Mouse (Mus musculus): ENCODE data around the gene Inhbb.

Inhbb gene

GRCm38 (mm10) chr1:119420189-119420983 lies 1.7 kb downstream of the Inhbb start:
- DNase-seq (ENCODE audit: low read depth, low spot score), result no peak

GRCm38 (mm10) chr1:119419151-119420105 lies 2.6 kb downstream of the Inhbb start:
- no peak for DNase-seq (ENCODE audit: low read depth, low spot score)

GRCm38 (mm10) chr1:119417991-119418390 lies 4.1 kb downstream of the Inhbb start:
- no peak for DNase-seq (ENCODE audit: low read depth, low spot score)

- DNase-seq (ENCODE audit: low read depth, low spot score), result no peak
These were observed 4.5 kb downstream of the Inhbb start for GRCm38 (mm10) chr1:119417542-119417941.

GRCm38 (mm10) chr1:119416610-119417009 lies 5.4 kb downstream of the Inhbb start:
- no peak for DNase-seq (ENCODE audit: low read depth, low spot score)

GRCm38 (mm10) chr1:119416177-119416576 lies 5.9 kb downstream of the Inhbb start:
- no peak for DNase-seq (ENCODE audit: low read depth, low spot score)

GRCm38 (mm10) chr1:119415151-119415550 lies 6.9 kb downstream of the Inhbb start:
- DNase-seq (ENCODE audit: low read depth, low spot score), result no peak

- no peak for DNase-seq (ENCODE audit: low read depth, low spot score)
These were observed 11.4 kb downstream of the Inhbb start for GRCm38 (mm10) chr1:119410661-119411060.

- no peak for DNase-seq (ENCODE audit: low read depth, low spot score)
These were observed 12.4 kb downstream of the Inhbb start for GRCm38 (mm10) chr1:119409599-119410168.

GRCm38 (mm10) chr1:119409106-119409505 lies 12.9 kb downstream of the Inhbb start:
- DNase-seq (ENCODE audit: low read depth, low spot score), result no peak

- DNase-seq (ENCODE audit: low read depth, low spot score), result no peak
These were observed 14.2 kb downstream of the Inhbb start for GRCm38 (mm10) chr1:119407691-119408315.

- DNase-seq (ENCODE audit: low read depth, low spot score), result no peak
These were observed 17.2 kb downstream of the Inhbb start for GRCm38 (mm10) chr1:119404798-119405197.

GRCm38 (mm10) chr1:119404341-119404740 lies 17.7 kb downstream of the Inhbb start:
- DNase-seq (ENCODE audit: low read depth, low spot score), result no peak

- DNase-seq (ENCODE audit: low read depth, low spot score), result no peak
These were observed 20.8 kb downstream of the Inhbb start for GRCm38 (mm10) chr1:119401249-119401648.

- DNase-seq (ENCODE audit: low read depth, low spot score), result no peak
These were observed 23.4 kb downstream of the Inhbb start for GRCm38 (mm10) chr1:119398640-119399039.

- no peak for DNase-seq (ENCODE audit: low read depth, low spot score)
These were observed 24.2 kb downstream of the Inhbb start for GRCm38 (mm10) chr1:119397839-119398238.

- DNase-seq (ENCODE audit: low read depth, low spot score), result no peak
These were observed 30.7 kb downstream of the Inhbb start for GRCm38 (mm10) chr1:119391311-119391710.

- no peak for DNase-seq (ENCODE audit: low read depth, low spot score)
These were observed 31.4 kb downstream of the Inhbb start for GRCm38 (mm10) chr1:119390676-119391075.

- no peak for DNase-seq (ENCODE audit: low read depth, low spot score)
These were observed 32.1 kb downstream of the Inhbb start for GRCm38 (mm10) chr1:119389771-119390500.

- peak; percentile 56 for DNase-seq (ENCODE audit: low read depth, low spot score)
These were observed 33.2 kb downstream of the Inhbb start for GRCm38 (mm10) chr1:119388664-119389396.

Measured in WW6 (cell line).